Mouse (Mus musculus): Measurements from ENCODE around the gene Scel.
A peak's percentile ranks its signal among the peaks of the same experiment; 100 is the strongest.

Scel gene

DNA sequence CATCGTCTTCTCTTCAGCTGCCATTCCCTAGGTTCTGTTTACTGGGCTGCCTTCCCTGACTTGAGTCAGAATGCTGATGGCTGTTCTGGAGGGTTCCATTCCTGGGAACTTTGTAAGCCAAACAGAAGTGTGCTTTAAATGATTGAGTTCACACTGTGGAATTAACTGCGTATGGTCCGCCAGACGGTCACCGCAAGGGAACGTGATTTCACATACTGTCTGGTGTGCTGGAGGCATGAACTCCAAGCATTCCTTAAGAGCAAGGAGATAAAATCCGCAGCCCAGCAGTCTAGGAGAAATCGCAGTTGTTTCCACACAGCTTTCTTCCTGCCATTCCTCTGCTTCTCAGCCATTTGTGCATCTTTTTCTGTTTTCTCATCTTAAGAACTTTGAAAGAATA is 2.3 kb downstream of the Scel start:
- DNase-seq: no peak

DNA sequence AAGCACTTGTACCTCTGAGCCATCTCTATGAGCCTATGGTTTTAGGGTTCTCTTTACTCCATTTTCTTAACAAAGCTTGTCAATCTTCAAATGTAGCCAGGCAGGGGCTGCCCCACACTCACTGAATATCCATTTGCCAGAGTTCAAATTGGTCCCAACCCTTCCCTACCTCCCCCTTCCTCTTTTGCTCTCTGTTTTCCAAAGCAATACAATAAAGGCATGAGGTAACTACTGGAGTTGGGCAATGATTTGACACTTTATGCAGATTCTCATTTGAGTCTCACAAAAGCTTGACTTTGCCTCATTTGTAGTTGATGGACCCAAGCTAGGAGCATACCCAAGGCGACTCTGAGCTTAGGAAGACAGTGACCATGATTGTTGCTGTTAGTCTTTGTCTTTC is 13.1 kb downstream of the Scel start:
- DNase-seq: peak; percentile 7

DNA sequence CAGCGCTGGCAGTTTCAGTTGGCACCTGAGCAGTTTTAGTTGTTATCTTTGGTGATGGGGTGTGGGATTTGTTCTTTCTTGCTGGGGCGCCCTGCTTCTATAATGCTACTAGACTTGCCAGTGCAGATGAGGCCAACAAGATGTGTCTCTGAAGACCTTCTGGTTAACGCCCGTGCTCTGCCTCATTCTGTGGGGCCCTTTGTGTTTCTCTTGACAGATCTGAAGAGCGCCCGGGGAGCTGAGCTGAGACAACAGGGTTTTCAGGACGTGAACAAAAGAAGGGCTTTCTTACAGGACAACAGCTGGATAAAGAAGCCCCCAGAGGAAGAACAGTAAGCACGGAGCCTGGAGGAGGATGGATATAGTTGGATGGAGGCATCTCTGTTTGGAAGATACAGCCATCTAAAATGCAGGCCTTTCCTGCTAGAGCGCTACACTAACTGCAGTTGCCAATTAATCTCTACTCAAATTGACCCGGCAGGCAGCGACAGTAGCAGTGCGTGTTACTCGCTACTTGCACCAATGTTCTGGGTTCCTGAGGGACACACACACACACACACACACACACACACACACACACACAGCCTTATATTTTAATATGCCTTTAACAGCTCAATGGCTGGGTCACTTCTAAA is 16.7 kb downstream of the Scel start:
- DNase-seq: no peak

GRCm38 (mm10) chr14:103531722-103532341 is 18.7 kb downstream of the Scel start:
- no peak for DNase-seq

- DNase-seq: no peak
Observed at GRCm38 (mm10) chr14:103535511-103536024, 22.4 kb downstream of the Scel start.

DNA sequence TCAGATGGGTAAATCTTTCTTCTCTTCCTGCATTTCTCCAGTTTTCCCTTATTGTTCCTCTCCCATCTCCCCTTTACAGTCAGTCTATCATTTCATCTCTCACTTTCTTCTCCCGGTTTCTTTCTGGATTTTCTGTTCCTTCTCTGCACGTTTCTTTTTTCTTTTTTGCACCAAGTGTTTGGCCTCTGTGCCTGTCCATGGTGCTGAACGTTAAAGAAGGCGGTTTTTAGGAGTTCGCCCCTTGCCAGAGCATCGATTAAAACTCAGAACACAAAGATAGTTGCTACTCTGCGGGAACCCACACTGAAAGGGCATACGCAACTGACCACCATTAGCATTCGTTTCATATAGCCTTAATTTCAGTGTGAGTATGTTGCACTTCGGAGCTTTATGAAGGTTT is 23.2 kb downstream of the Scel start:
- no peak for DNase-seq

- DNase-seq: peak; percentile 64
Observed at GRCm38 (mm10) chr14:103537355-103538056, 24.4 kb downstream of the Scel start.

- DNase-seq: peak; percentile 6
Observed at GRCm38 (mm10) chr14:103539796-103540195, 26.7 kb downstream of the Scel start.

- no peak for DNase-seq
Observed at GRCm38 (mm10) chr14:103541679-103542078, 28.5 kb downstream of the Scel start.

DNA sequence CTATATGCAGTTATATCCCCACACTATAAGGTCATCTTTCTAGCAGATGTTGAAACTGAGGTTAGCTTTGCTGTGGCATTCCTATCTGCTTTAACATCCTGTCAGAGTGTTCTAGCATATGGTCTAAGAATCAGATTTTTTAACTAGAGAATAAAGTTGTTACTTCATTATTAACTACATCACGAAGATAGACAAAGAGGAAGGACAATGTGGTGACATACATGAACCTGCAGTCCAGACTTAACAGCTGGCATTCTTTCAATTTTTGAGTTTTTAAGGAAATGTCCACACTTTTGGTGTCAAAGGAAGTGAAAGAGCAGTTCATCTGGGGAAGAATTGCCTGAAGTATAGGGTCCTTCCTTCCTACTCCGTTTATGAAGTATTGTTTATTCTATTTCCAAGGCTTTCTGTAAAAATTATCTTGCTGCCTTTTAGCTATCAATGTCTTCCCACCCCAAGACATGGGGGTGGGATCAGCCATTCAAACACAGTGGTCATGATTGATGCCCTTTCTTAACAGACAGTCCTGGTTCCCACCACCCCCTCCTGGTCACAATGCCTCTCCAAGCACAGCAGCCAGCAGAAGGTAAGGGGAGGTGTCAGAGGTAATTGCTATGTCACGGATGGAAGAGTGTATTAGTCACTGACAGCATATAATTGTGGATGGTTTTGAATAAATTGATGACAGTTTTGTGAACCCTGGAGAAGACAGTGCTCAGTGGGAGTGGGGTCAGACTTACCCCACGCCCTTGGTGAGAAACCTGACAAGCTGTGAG is 30.4 kb downstream of the Scel start:
- no peak for DNase-seq

GRCm38 (mm10) chr14:103545734-103546133 is 32.6 kb downstream of the Scel start:
- DNase-seq: no peak

DNA sequence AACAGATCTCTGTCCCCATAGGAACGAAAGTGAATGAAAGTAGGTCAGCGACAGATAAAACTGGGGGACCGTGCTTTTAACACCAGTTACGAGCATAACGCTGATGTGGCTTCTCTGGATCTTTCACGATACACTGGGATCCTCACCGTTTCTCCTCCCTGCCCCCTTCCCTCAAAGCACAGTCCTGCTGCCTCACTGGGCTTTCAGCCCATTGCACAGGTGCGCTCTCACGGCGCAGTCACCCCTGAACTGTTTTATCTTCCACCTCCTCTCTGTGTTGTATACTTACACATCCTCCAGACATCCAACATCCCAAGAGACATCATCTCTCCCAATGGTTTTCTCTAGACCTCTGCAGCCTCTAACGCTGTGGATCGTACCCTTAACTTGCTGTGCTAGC is 33.1 kb downstream of the Scel start:
- DNase-seq: no peak

GRCm38 (mm10) chr14:103548220-103548619 is 35.1 kb downstream of the Scel start:
- no peak for DNase-seq

DNA sequence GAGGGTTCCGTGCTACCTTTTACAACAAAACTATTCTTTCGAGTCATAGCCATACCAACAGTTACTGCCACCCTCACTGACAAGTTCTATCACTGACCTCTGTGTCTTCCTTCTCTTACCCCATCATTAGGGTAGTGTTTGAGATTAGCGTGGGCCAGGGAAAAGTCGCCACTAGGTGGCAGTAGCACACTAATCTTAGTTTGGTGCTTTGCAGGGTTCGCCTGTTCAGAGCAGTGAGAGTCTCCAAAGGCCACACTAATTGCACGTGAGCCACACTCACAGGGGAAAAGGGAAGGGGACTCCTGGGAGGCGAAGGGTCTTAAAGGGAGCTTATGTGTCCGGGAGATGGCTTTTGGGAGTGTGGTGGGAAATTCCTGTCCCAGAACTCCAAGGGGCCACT is 37.3 kb downstream of the Scel start:
- peak; percentile 84 for DNase-seq

- no peak for DNase-seq
Observed at GRCm38 (mm10) chr14:103550921-103551320, 37.8 kb downstream of the Scel start.

DNA sequence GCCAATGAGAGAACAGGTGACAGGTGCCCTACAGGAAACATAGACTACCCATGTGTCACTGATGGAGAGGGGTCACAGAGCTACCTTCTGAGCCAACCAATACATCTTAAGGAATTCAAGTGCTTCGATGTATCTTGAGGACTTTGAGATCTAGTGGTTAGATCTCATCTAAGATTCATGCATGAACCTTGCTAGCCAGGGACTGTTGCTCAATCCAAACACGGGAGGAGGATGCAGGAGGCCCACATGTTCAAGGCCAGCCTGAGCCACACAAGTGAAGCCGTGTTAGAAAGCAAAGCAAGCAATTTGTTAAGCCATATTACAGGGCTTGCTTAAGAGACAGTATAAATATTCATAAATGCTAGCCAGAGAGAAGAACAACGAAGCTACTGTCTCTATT is 38.8 kb downstream of the Scel start:
- DNase-seq: no peak

DNA sequence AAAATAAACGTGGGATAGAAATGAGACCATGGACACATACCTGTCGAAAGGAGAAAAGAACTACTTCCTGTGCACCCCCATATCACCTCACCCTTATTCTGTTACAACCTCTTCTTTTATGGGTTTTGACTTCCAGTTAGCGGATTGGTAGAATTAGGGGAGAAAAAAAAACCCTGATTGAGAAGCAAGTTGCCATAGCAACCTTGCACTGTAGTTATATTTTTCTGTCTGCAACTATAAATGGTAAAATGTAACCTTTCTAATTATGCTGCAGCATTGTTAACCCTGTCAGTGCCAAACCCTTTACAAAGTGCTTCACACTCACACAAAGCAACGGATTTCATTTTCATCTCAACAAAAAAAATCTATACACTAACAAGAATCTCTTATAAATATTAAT is 39.2 kb downstream of the Scel start:
- no peak for DNase-seq

DNA sequence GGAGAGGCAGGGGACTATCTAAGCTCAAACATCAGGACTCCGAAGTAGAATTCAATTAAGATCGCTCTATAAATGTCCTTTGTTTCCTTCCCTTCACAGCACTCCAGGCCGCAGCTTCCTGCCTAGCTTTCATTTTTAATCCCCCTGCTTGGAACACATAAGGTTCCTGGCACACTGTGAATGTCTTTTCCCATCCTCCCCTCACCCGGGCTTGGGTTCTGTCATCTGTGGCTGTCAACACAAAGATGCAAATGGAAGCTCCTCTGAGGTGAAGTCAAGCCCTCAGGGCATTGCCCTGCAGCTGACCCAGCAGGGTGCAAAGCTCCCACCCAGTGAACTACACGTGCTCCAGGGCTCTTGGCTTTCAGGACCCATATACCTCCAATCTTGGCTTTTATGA is 43.5 kb downstream of the Scel start:
- no peak for DNase-seq

GRCm38 (mm10) chr14:103561383-103562096 is 48.4 kb downstream of the Scel start:
- no peak for DNase-seq

- no peak for DNase-seq
Observed at GRCm38 (mm10) chr14:103567957-103568356, 54.8 kb downstream of the Scel start.

GRCm38 (mm10) chr14:103568433-103568832 is 55.3 kb downstream of the Scel start:
- DNase-seq: no peak

DNA sequence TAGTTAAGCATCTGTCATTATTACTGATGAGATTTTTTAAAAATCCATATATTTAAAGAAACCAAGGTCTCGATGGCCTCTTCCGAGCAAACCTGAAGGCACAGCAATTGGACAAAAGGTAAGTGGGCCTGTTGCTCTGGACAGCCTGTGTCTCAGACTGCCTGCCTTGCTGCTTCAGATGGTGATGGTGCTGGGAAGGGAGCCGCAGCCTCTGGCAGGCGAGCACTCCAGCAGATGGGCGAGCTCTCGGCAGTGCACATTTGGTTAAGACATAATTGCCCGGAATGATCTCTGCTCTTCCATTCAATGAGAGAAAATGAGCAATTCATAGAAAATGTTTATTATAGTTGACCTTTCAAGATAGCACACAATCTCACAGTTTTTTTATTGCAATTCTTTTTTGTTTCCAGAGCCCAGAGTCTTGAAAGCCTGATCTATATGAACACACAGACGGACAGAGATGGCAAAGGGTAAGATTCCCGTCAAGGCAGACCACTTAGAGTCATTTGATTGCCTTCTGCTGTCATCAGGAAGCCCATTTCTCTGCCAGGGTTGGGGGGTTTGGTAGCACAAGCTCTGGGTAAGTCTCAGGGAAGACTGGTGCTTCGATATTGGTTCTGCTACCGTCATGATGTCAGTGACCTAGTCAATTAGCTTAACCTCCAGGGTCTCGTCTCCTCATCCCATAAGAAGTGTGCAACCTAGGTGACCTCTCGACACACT is 58.6 kb downstream of the Scel start:
- no peak for DNase-seq
